Mouse (Mus musculus): ENCODE results near the gene Dlgap3. TPM values are rescaled to one million over a fixed set of nuclear protein-coding genes. Genes with fewer than 3 reads are reported as not detected.
A peak's percentile ranks its signal among the peaks of the same experiment; 100 is the strongest.

Gene Dlgap3
- polyA plus RNA-seq, 1 experiment from 2014 or later, result 1.4 TPM

DNA sequence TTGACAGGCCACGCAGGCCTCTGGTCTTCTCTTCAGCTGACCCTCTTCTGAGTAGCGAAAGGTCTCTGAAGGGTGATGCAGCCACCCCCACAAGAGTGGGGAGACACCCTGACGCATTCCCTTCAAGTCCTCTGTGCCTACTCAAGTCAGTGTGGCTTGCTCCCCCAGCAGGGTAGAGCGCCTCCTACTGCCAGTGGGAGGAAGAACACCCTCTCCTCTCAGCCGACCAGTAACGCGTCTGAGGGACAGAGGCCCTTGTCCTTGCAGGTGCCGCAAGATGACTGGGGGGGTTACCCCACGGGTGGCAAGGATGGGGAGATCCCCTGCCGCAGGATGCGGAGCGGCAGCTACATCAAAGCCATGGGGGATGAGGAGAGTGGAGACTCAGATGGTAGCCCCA, 30.4 kb downstream of the Dlgap3 start:
- Histone ChIP-seq H3K36me3 (ENCODE audit: insufficient read depth) (no peaks in the 10 kb centered on the region), H3K9me3 (ENCODE audit: low read depth, low read length) (no peaks in the 10 kb centered on the region), H3K4me3 (ENCODE audit: low read depth, low read length) (no peak overlapping the region), H3K9ac (no peak overlapping the region), H3K27ac (ENCODE audit: low read depth) (no peak overlapping the region), H3K4me1 (ENCODE audit: insufficient read depth) (no peaks in the 10 kb centered on the region), H3K4me2 (no peak overlapping the region), H3K27me3 (ENCODE audit: insufficient read depth, low read length) (no peaks in the 10 kb centered on the region)
- WGBS, result 43% methylated on average over 12 of the region's 12 CpGs
- no peak for DNase-seq
- ATAC-seq (ENCODE audit: insufficient read depth), result no peak
- peak; percentile 30; the same call in 1 of the 2 replicates for TF ChIP-seq CTCF (IDR thresholded peaks at IDR 0.05; ENCODE audit: low read depth)

DNA sequence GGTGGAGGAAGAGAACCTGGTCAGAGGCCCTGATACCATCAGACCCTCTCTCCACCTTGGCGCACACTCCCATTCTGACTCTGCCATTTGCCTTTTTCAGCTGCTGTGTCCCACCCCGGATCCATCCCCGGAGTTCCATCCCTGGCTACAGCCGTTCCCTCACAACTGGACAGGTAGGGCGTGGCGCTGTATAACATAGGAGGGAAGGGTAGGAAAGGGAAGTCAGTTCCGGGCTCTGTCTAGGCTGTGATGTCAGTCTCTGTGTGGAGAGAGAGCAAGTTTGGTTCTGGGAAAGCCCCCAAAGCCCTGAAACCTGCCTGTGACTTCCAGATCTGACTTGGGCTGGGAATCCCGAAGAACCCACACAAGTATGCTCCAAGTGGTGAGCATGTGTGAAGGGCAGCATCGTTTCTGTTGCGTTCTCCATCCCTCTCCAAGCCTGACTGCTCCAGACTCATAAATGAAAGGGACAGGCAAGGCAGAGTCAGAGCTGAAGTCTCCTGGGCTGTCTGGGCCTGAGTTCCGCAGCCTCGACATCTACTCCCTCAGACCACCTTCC, 31.2 kb downstream of the Dlgap3 start:
- 81% methylated on average over 12 of the region's 12 CpGs for WGBS

DNA sequence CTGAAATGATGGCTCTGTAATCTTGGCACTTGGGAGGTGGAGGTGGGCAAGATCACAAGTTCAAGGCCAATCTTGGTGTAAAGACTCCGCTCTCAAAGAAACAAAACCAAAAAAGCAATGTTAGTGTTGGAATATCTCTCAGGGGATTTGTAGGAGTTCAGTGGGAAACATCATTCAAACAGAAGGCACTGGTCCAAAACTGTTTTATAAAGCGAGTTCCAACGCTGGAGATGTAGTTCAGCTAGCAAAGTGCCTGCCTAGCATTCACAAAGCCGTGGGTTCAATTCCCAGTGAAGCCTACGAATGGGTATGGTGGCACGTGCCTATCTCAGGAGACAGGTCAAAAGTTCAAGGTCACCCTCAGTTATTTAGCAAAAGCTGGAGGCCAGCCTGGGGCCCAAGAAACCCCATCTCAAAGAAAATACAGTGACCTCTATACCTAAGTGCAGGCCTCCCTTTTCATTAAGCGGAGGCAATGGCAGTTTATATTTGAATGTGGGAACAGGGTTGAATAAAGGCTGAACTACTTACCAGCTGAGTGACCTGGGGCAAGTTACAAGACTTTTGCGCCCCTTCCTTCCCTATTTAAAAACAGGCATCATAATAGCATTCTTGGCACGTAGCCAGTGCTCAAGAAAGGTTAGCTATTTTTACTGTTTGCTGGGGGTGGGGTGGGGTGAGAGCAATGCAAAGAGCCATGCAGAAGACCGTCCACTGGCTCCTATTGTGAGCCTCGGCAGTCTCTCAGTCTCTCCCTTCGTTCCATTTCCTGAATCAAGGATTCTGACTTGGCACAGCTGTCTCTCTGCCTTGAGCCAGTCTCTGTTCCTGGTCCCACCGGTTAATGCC, 32.0 kb downstream of the Dlgap3 start:
- H3K4me3 ChIP-seq (ENCODE audit: low read depth, low read length), result no peak overlapping the region
- H3K9ac ChIP-seq, result no peak overlapping the region
- no peaks in the 10 kb centered on the region for H3K27me3 ChIP-seq (ENCODE audit: insufficient read depth, low read length)
- WGBS, result 65% methylated on average over 13 of the region's 13 CpGs
- H3K36me3 ChIP-seq (ENCODE audit: insufficient read depth), result no peaks in the 10 kb centered on the region
- no peak overlapping the region for H3K4me2 ChIP-seq
- H3K9me3 ChIP-seq (ENCODE audit: low read depth, low read length), result no peaks in the 10 kb centered on the region
- TF ChIP-seq CTCF (IDR thresholded peaks at IDR 0.05; ENCODE audit: low read depth), result no peak
- H3K4me1 ChIP-seq (ENCODE audit: insufficient read depth), result no peaks in the 10 kb centered on the region
- H3K27ac ChIP-seq (ENCODE audit: low read depth), result no peak overlapping the region
- no peak for ATAC-seq (ENCODE audit: insufficient read depth)
- DNase-seq, result no peak

More for the DNA sequence above, 31.2 kb downstream of the Dlgap3 start:
- Histone ChIP-seq H3K4me3 (ENCODE audit: low read depth, low read length) (no peak overlapping the region), H3K9me3 (ENCODE audit: low read depth, low read length) (no peaks in the 10 kb centered on the region), H3K27me3 (ENCODE audit: insufficient read depth, low read length) (no peaks in the 10 kb centered on the region), H3K27ac (ENCODE audit: low read depth) (no peak overlapping the region), H3K4me1 (ENCODE audit: insufficient read depth) (no peaks in the 10 kb centered on the region), H3K9ac (no peak overlapping the region), H3K36me3 (ENCODE audit: insufficient read depth) (no peaks in the 10 kb centered on the region), H3K4me2 (no peak overlapping the region)
- DNase-seq, result no peak
- no peak for TF ChIP-seq CTCF (IDR thresholded peaks at IDR 0.05; ENCODE audit: low read depth)
- ATAC-seq (ENCODE audit: insufficient read depth), result no peak

DNA sequence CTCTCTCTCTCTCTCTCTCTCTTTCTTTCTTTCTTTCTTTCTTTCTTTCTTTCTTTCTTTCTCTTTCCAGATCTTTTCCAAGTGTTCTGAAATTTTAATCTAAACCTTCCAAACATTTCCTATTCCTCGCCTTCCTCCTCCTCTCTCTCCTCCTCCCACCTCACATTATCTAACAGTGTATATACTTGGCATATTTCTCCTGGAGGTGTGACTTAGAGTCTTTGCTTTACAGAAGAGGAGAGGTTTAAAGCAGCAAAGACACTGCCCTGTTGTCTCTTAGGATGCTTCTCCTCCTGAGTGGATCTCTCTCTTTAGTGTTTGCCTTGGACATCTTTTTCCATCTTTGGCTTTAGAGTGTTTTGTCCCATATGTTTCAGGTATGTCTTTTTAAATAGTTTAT, 34.1 kb downstream of the Dlgap3 start:
- Histone ChIP-seq H3K27me3 (ENCODE audit: insufficient read depth, low read length) (no peaks in the 10 kb centered on the region), H3K4me3 (ENCODE audit: low read depth, low read length) (no peak overlapping the region), H3K9me3 (ENCODE audit: low read depth, low read length) (no peaks in the 10 kb centered on the region), H3K4me1 (ENCODE audit: insufficient read depth) (no peaks in the 10 kb centered on the region), H3K27ac (ENCODE audit: low read depth) (no peak overlapping the region), H3K36me3 (ENCODE audit: insufficient read depth) (no peaks in the 10 kb centered on the region), H3K9ac (no peak overlapping the region), H3K4me2 (no peak overlapping the region)
- ATAC-seq (ENCODE audit: insufficient read depth) (no peak), DNase-seq (no peak)
- 86% methylated on average over 1 of the region's 1 CpGs for WGBS
- no peak for TF ChIP-seq CTCF (IDR thresholded peaks at IDR 0.05; ENCODE audit: low read depth)

DNA sequence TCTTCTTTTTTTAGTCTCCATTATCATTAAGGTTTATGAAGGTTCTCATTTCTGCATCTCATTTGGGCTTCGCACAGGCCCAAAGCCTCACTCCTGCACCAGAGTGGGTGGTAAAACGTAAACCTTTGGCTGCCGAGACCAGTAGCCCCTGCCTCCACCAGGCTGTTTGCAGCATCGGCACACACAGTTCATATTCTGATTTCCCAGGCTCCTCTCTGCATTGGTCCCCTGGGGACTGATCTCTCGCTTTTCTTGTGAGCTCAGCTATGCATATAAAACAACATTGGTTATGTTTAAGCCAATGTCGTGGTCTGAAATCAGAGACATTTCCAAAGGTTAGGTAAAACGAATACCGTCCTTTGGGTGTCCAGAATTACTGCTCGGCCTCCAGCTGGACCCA, 42.3 kb downstream of the Dlgap3 start:
- no peak overlapping the region for H3K27ac ChIP-seq (ENCODE audit: low read depth)
- no peaks in the 10 kb centered on the region for H3K4me1 ChIP-seq (ENCODE audit: insufficient read depth)
- no peaks in the 10 kb centered on the region for H3K9me3 ChIP-seq (ENCODE audit: low read depth, low read length)
- whole genome bisulfite sequencing, result 75% methylated on average over 9 of the region's 9 CpGs
- TF ChIP-seq CTCF (IDR thresholded peaks at IDR 0.05; ENCODE audit: low read depth), result no peak
- DNase-seq (no peak), ATAC-seq (ENCODE audit: insufficient read depth) (no peak)
- no peak overlapping the region for H3K4me3 ChIP-seq (ENCODE audit: low read depth, low read length)
- H3K9ac ChIP-seq, result no peak overlapping the region
- H3K27me3 ChIP-seq (ENCODE audit: insufficient read depth, low read length), result peaks cover 19% of the 10 kb centered on the region
- H3K4me2 ChIP-seq, result no peak overlapping the region
- H3K36me3 ChIP-seq (ENCODE audit: insufficient read depth), result no peaks in the 10 kb centered on the region

DNA sequence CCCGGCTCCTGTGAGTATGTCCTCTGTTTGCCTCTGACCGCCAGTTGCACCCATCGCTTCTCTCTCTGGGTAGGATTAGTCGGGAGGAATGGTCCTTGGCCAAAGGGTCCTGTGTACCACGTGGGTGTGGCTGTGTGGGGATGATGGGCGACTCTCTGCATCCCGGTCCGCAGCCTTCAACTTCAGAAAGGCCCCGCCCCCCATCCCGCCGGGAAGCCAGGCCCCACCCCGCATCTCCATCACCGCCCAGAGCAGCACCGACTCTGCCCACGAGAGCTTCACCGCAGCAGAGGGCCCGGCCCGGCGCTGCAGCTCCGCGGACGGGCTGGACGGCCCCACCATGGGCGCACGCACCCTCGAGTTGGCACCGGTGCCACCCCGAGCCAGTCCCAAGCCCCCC, 45.5 kb downstream of the Dlgap3 start:
- Histone ChIP-seq H3K9ac (no peak overlapping the region), H3K36me3 (ENCODE audit: insufficient read depth) (no peaks in the 10 kb centered on the region), H3K4me3 (ENCODE audit: low read depth, low read length) (no peak overlapping the region), H3K4me2 (no peak overlapping the region), H3K27ac (ENCODE audit: low read depth) (no peak overlapping the region), H3K27me3 (ENCODE audit: insufficient read depth, low read length) (peaks cover 32% of the 10 kb centered on the region), H3K4me1 (ENCODE audit: insufficient read depth) (no peaks in the 10 kb centered on the region), H3K9me3 (ENCODE audit: low read depth, low read length) (no peaks in the 10 kb centered on the region)
- WGBS, result 12% methylated on average over 28 of the region's 28 CpGs
- ATAC-seq (ENCODE audit: insufficient read depth) (no peak), DNase-seq (no peak)
- no peak for TF ChIP-seq CTCF (IDR thresholded peaks at IDR 0.05; ENCODE audit: low read depth)

DNA sequence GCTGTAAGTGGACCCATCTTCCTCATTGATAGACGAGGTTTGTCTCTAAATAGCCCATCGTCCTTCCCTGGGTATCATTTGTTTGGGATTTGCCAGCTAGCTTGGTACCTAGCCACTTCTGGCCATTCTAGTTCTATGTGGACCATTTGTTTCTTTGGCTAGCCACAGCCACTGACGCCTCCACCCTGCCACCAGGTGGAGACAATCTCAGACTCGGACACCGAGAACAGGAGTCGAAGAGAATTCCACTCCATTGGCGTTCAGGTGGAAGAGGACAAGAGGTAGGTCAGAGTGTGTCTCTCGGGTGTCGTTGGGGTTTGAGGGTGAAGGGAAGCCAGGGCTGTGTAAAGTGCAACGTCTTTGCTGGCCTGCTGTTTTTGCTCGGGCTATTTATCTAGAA, 46.1 kb downstream of the Dlgap3 start:
- H3K9me3 ChIP-seq (ENCODE audit: low read depth, low read length), result no peaks in the 10 kb centered on the region
- H3K36me3 ChIP-seq (ENCODE audit: insufficient read depth), result no peaks in the 10 kb centered on the region
- no peak overlapping the region for H3K4me2 ChIP-seq
- WGBS, result 40% methylated on average over 11 of the region's 11 CpGs
- H3K27me3 ChIP-seq (ENCODE audit: insufficient read depth, low read length), result peaks cover 32% of the 10 kb centered on the region
- ATAC-seq (ENCODE audit: insufficient read depth), result no peak
- DNase-seq, result no peak
- no peak overlapping the region for H3K4me3 ChIP-seq (ENCODE audit: low read depth, low read length)
- TF ChIP-seq CTCF (IDR thresholded peaks at IDR 0.05; ENCODE audit: low read depth), result peak; percentile 29; the same call in 1 of the 2 replicates
- H3K4me1 ChIP-seq (ENCODE audit: insufficient read depth), result no peaks in the 10 kb centered on the region
- no peak overlapping the region for H3K9ac ChIP-seq
- H3K27ac ChIP-seq (ENCODE audit: low read depth), result no peak overlapping the region
